Comparison of ENCODE assay signal across 8 mouse cellular contexts in the genomic region with DNA sequence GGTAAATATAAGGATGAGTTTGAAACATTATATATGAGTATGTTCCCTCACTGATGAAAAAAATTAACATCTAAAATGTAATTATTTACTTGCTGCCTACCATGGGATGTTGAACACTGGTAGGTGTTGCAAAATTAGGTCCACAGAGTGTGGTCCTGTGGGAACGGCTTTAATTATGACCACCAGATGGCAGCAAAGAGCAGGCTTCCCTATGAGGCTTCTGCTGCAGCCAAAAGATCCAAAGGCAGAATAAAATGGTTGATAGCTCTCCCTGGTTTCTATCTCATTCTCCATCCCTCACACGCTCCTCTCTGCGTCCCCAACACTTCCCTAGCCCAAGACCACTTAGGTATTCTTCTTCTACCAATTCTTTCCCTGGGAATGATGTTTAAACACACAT. TPM values are rescaled to one million over a fixed set of nuclear protein-coding genes. Genes with fewer than 3 reads are reported as not detected.
DNase-seq lines count a peak whose midpoint lies in the region; ATAC-seq and TF ChIP-seq lines count a peak whose summit lies in the region.

No protein-coding gene starts in this region.

- H3K4me3 ChIP-seq in hindbrain, embryonic 11.5 days (ENCODE audit: low read depth, low read length) = no peak overlapping the region
- no peak overlapping the region for H3K4me3 ChIP-seq in hindbrain, embryonic 13.5 days
- no peak overlapping the region for H3K4me3 ChIP-seq in heart, postnatal 0 days (ENCODE audit: low read depth, low read length)
- no peak overlapping the region for H3K4me3 ChIP-seq in midbrain, embryonic 13.5 days (replicated peaks)
- no peak overlapping the region for H3K4me3 ChIP-seq in stomach, postnatal 0 days (ENCODE audit: low read depth, low read length)

- DNase-seq in hindbrain, embryonic 11.5 days (ENCODE audit: low spot score) = peak; percentile 84
- peak; percentile 26 for DNase-seq in adrenal gland, adult 8-10 months
- DNase-seq in embryo, embryonic 10.5 days (ENCODE audit: low spot score) = peak; percentile 81
- DNase-seq in heart, postnatal 0 days (ENCODE audit: low spot score) = peak; percentile 60
- peak; percentile 40 to 63 for DNase-seq in layer of hippocampus, postnatal 36 days
- peak; percentile 66 for DNase-seq in stomach, postnatal 0 days (ENCODE audit: low spot score)

- H3K36me3 ChIP-seq in hindbrain, embryonic 11.5 days (ENCODE audit: control insufficient read depth, insufficient read depth, low read length) = no peaks in the 10 kb centered on the region
- H3K36me3 ChIP-seq in hindbrain, embryonic 13.5 days = no peaks in the 10 kb centered on the region
- no peaks in the 10 kb centered on the region for H3K36me3 ChIP-seq in heart, postnatal 0 days (replicated peaks; ENCODE audit: control insufficient read depth, insufficient read depth, low read length)
- H3K36me3 ChIP-seq in midbrain, embryonic 13.5 days = no peaks in the 10 kb centered on the region
- H3K36me3 ChIP-seq in stomach, postnatal 0 days (ENCODE audit: control insufficient read depth, insufficient read depth, low read length) = no peaks in the 10 kb centered on the region

- H3K27me3 ChIP-seq in hindbrain, embryonic 11.5 days (ENCODE audit: control insufficient read depth, insufficient read depth, low read length) = no peaks in the 10 kb centered on the region
- H3K27me3 ChIP-seq in hindbrain, embryonic 13.5 days = no peaks in the 10 kb centered on the region
- H3K27me3 ChIP-seq in heart, postnatal 0 days (ENCODE audit: control insufficient read depth, insufficient read depth, low read length) = no peaks in the 10 kb centered on the region
- H3K27me3 ChIP-seq in midbrain, embryonic 13.5 days = no peaks in the 10 kb centered on the region
- H3K27me3 ChIP-seq in stomach, postnatal 0 days (ENCODE audit: control insufficient read depth, insufficient read depth, low read length) = no peaks in the 10 kb centered on the region

- H3K4me1 ChIP-seq in hindbrain, embryonic 11.5 days (replicated peaks; ENCODE audit: control insufficient read depth, insufficient read depth, low read length) = no peaks in the 10 kb centered on the region
- no peaks in the 10 kb centered on the region for H3K4me1 ChIP-seq in hindbrain, embryonic 13.5 days (replicated peaks)
- H3K4me1 ChIP-seq in heart, postnatal 0 days (ENCODE audit: control insufficient read depth, insufficient read depth) = no peaks in the 10 kb centered on the region
- no peaks in the 10 kb centered on the region for H3K4me1 ChIP-seq in midbrain, embryonic 13.5 days (replicated peaks)
- no peaks in the 10 kb centered on the region for H3K4me1 ChIP-seq in stomach, postnatal 0 days (replicated peaks; ENCODE audit: control insufficient read depth, insufficient read depth)

- no peak overlapping the region for H3K4me2 ChIP-seq in hindbrain, embryonic 11.5 days (replicated peaks; ENCODE audit: low read depth, low read length)
- H3K4me2 ChIP-seq in hindbrain, embryonic 13.5 days = no peak overlapping the region
- no peak overlapping the region for H3K4me2 ChIP-seq in heart, postnatal 0 days (ENCODE audit: low read depth, low read length)
- H3K4me2 ChIP-seq in midbrain, embryonic 13.5 days (replicated peaks) = no peak overlapping the region
- H3K4me2 ChIP-seq in stomach, postnatal 0 days (replicated peaks; ENCODE audit: low read depth) = no peak overlapping the region

- H3K9ac ChIP-seq in hindbrain, embryonic 11.5 days (ENCODE audit: low read depth, low read length) = no peak overlapping the region
- H3K9ac ChIP-seq in hindbrain, embryonic 13.5 days = no peak overlapping the region
- H3K9ac ChIP-seq in heart, postnatal 0 days (replicated peaks; ENCODE audit: low read depth, low read length) = no peak overlapping the region
- no peak overlapping the region for H3K9ac ChIP-seq in midbrain, embryonic 13.5 days (replicated peaks)
- no peak overlapping the region for H3K9ac ChIP-seq in stomach, postnatal 0 days (ENCODE audit: low read length)

- no peak for ATAC-seq in hindbrain, embryonic 11.5 days (ENCODE audit: low FRiP score)
- no peak for ATAC-seq in hindbrain, embryonic 13.5 days (ENCODE audit: low FRiP score)
- no peak for ATAC-seq in heart, postnatal 0 days (ENCODE audit: insufficient read depth, low read depth)
- 0 out of 2 replicates have a peak, but pooled peaks have one; percentile 11 for ATAC-seq in midbrain, embryonic 13.5 days
- ATAC-seq in stomach, postnatal 0 days (ENCODE audit: low FRiP score, low TSS enrichment) = no peak

- no peaks in the 10 kb centered on the region for H3K9me3 ChIP-seq in hindbrain, embryonic 11.5 days (ENCODE audit: control insufficient read depth, low read length)
- peaks cover 11% of the 10 kb centered on the region; the same call in 1 of the 2 replicates for H3K9me3 ChIP-seq in hindbrain, embryonic 13.5 days
- H3K9me3 ChIP-seq in heart, postnatal 0 days (replicated peaks; ENCODE audit: control insufficient read depth, low read length) = peaks cover 5% of the 10 kb centered on the region; the same call in 1 of the 2 replicates
- H3K9me3 ChIP-seq in midbrain, embryonic 13.5 days = peaks cover 7% of the 10 kb centered on the region; the same call in 1 of the 2 replicates
- no peaks in the 10 kb centered on the region for H3K9me3 ChIP-seq in stomach, postnatal 0 days (ENCODE audit: control insufficient read depth, low read length)

- TF ChIP-seq EP300 in heart, postnatal 0 days (IDR thresholded peaks at IDR 0.05; ENCODE audit: low read depth) = no peak
- no peak for TF ChIP-seq EP300 in stomach, postnatal 0 days (optimal IDR thresholded peaks at IDR 0.05)

- no peak overlapping the region for H3K27ac ChIP-seq in hindbrain, embryonic 11.5 days (ENCODE audit: low read depth, low read length)
- H3K27ac ChIP-seq in hindbrain, embryonic 13.5 days = no peak overlapping the region
- H3K27ac ChIP-seq in heart, postnatal 0 days (ENCODE audit: low read depth) = no peak overlapping the region
- no peak overlapping the region for H3K27ac ChIP-seq in midbrain, embryonic 13.5 days
- no peak overlapping the region for H3K27ac ChIP-seq in stomach, postnatal 0 days (replicated peaks)

- 22% methylated on average over 3 of the region's 3 CpGs for WGBS in hindbrain, embryonic 11.5 days
- 15% methylated on average over 3 of the region's 3 CpGs for WGBS in hindbrain, embryonic 13.5 days
- 6% methylated on average over 3 of the region's 3 CpGs for WGBS in heart, postnatal 0 days
- 22% methylated on average over 3 of the region's 3 CpGs for whole genome bisulfite sequencing in midbrain, embryonic 13.5 days
- 9% methylated on average over 3 of the region's 3 CpGs for WGBS in stomach, postnatal 0 days

- TF ChIP-seq CTCF in heart, postnatal 0 days (IDR thresholded peaks at IDR 0.05; ENCODE audit: low read depth) = peak; percentile 86
- TF ChIP-seq CTCF in stomach, postnatal 0 days (IDR thresholded peaks at IDR 0.05; ENCODE audit: low read depth) = peak; percentile 94

RNA-seq across cellular contexts. Expression of a gene that starts 54.6 kb away (rescaled TPM):
- polyA plus RNA-seq in hindbrain, embryonic 11.5 days (2014; fragmentation: Nextera tagmentation; extraction: Ambion mirVana) = 27.1 and 33.6 TPM in 2 replicates
- polyA plus RNA-seq in hindbrain, embryonic 13.5 days (2015; fragmentation: Nextera tagmentation; extraction: Ambion mirVana) = 16.3 and 17.7 TPM in 2 replicates
- total RNA-seq in adrenal gland, adult 8-10 months (2022) = 1 to 10 TPM; 2.6 to 8.3 (median 6.3) TPM
- 11.5 and 17.4 TPM in 2 replicates for total RNA-seq in heart, postnatal 0 days (2014; rRNA removed; ENCODE audit: low replicate concordance)
- 4.1 and 4.9 TPM in 2 replicates for polyA plus RNA-seq in heart, postnatal 0 days (2015; fragmentation: Nextera tagmentation; extraction: Ambion mirVana)
- 10 to 100 TPM; 58.6 to 59.0 TPM for total RNA-seq in layer of hippocampus, postnatal 36 days (2021)
- 19.8 and 21.1 TPM in 2 replicates for polyA plus RNA-seq in midbrain, embryonic 13.5 days (2015; fragmentation: Nextera tagmentation; extraction: Ambion mirVana)
- polyA plus RNA-seq in stomach, postnatal 0 days (2015; fragmentation: Nextera tagmentation; extraction: Ambion mirVana) = 4.1 and 5.4 TPM in 2 replicates

RNA-seq across cellular contexts. Expression of a gene that starts 59.0 kb away (rescaled TPM):
- 12.0 and 15.8 TPM in 2 replicates for polyA plus RNA-seq in hindbrain, embryonic 11.5 days (2014; fragmentation: Nextera tagmentation; extraction: Ambion mirVana)
- 28.3 and 33.1 TPM in 2 replicates for polyA plus RNA-seq in hindbrain, embryonic 13.5 days (2015; fragmentation: Nextera tagmentation; extraction: Ambion mirVana)
- 10 to 100 TPM; 11.1 to 18.1 (median 14.6) TPM for total RNA-seq in adrenal gland, adult 8-10 months (2022)
- total RNA-seq in heart, postnatal 0 days (2014; rRNA removed; ENCODE audit: low replicate concordance) = 6.9 and 10.7 TPM in 2 replicates
- polyA plus RNA-seq in heart, postnatal 0 days (2015; fragmentation: Nextera tagmentation; extraction: Ambion mirVana) = 9.0 and 9.6 TPM in 2 replicates
- 100 to 1,000 TPM; 117 to 131 TPM for total RNA-seq in layer of hippocampus, postnatal 36 days (2021)
- polyA plus RNA-seq in midbrain, embryonic 13.5 days (2015; fragmentation: Nextera tagmentation; extraction: Ambion mirVana) = 25.7 and 28.7 TPM in 2 replicates
- polyA plus RNA-seq in stomach, postnatal 0 days (2015; fragmentation: Nextera tagmentation; extraction: Ambion mirVana) = 16.0 and 16.8 TPM in 2 replicates

Comparison
In these comparisons a context has a peak if more than half of its experiments do, and no peak if none do; other contexts are left out.
1. DNase-seq: peak in every context shown above with its lines; median percentile 84 in hindbrain, embryonic 11.5 days; 81 in embryo, embryonic 10.5 days; 66 in stomach, postnatal 0 days; 60 in heart, postnatal 0 days; 52 in layer of hippocampus, postnatal 36 days; 26 in adrenal gland, adult 8-10 months.